Mouse (Mus musculus): ENCODE results near the gene Gm9112. TPM values are rescaled to one million over a fixed set of nuclear protein-coding genes. Genes with fewer than 3 reads are reported as not detected.
"Not testable (repeated sequence)": the region's sequence is repeated elsewhere in the genome, so short reads cannot be mapped to it uniquely, and the experiment has no call there.

The Gm9112 gene
- not detected in 2 replicates for total RNA-seq (2012; rRNA removed)
- not detected in 2 replicates for total RNA-seq (2014; rRNA removed)
- not detected in 2 replicates for polyA plus RNA-seq (2012; ENCODE audit: insufficient read length, low read depth)

- H3K4me3 ChIP-seq (replicated peaks in 1 of 3; ENCODE audit: low read depth in 2 of 3, low read length in 2 of 3, poor library complexity in 1 of 3); H3K9ac ChIP-seq (ENCODE audit: insufficient read depth, low read depth); H3K27me3 ChIP-seq (replicated peaks); H3K36me3 ChIP-seq (replicated peaks in 1 of 2; ENCODE audit: control insufficient read depth in 1 of 2, insufficient read depth in 1 of 2, low read length in 1 of 2); H3K79me2 ChIP-seq (replicated peaks; ENCODE audit: control insufficient read depth, extremely low read depth, insufficient read depth, poor library complexity, severe bottlenecking); H3K4me2 ChIP-seq (ENCODE audit: insufficient read depth, low read depth, poor library complexity, severe bottlenecking); in situ Hi-C loops (cut with MboI; ENCODE audit: low pct_ligation_motif_present, low pct_unique_long_range_greater_than_20kb, low sequenced_read_pairs); H3K9me3 ChIP-seq (replicated peaks; ENCODE audit: low read length); H3K27ac ChIP-seq (ENCODE audit: insufficient read depth, low read depth); H3K4me1 ChIP-seq (ENCODE audit: control insufficient read depth in 1 of 2, insufficient read depth in 2 of 2); dilution Hi-C loops (cut with MboI; ENCODE audit: extremely low pct_ligation_motif_present, extremely low pct_unique_long_range_greater_than_20kb, low sequenced_read_pairs); DNase-seq (ENCODE audit: extremely low read depth): not testable (repeated sequence)
Measured at GRCm38 (mm10) chrX:102707535-102707934, at the start of gene Gm9112, which contains the start of gene Dmrtc1b. Gm9112 (minus strand) TSS chrX:102707635. Dmrtc1b (plus strand) TSS chrX:102707865.

GRCm38 (mm10) chrX:102724226-102724625, 16.8 kb upstream of the Gm9112 start:
- H3K9ac ChIP-seq (ENCODE audit: insufficient read depth, low read depth); H3K9me3 ChIP-seq (replicated peaks; ENCODE audit: low read length); dilution Hi-C loops (cut with MboI; ENCODE audit: extremely low pct_ligation_motif_present, extremely low pct_unique_long_range_greater_than_20kb, low sequenced_read_pairs); H3K27ac ChIP-seq (ENCODE audit: insufficient read depth, low read depth); H3K27me3 ChIP-seq (replicated peaks); H3K36me3 ChIP-seq (replicated peaks in 1 of 2; ENCODE audit: control insufficient read depth in 1 of 2, insufficient read depth in 1 of 2, low read length in 1 of 2); H3K4me1 ChIP-seq (ENCODE audit: control insufficient read depth in 1 of 2, insufficient read depth in 2 of 2); H3K4me3 ChIP-seq (replicated peaks in 1 of 3; ENCODE audit: low read depth in 2 of 3, low read length in 2 of 3, poor library complexity in 1 of 3); in situ Hi-C loops (cut with MboI; ENCODE audit: low pct_ligation_motif_present, low pct_unique_long_range_greater_than_20kb, low sequenced_read_pairs); H3K4me2 ChIP-seq (ENCODE audit: insufficient read depth, low read depth, poor library complexity, severe bottlenecking); DNase-seq (ENCODE audit: extremely low read depth); H3K79me2 ChIP-seq (replicated peaks; ENCODE audit: control insufficient read depth, extremely low read depth, insufficient read depth, poor library complexity, severe bottlenecking): not testable (repeated sequence)

DNA sequence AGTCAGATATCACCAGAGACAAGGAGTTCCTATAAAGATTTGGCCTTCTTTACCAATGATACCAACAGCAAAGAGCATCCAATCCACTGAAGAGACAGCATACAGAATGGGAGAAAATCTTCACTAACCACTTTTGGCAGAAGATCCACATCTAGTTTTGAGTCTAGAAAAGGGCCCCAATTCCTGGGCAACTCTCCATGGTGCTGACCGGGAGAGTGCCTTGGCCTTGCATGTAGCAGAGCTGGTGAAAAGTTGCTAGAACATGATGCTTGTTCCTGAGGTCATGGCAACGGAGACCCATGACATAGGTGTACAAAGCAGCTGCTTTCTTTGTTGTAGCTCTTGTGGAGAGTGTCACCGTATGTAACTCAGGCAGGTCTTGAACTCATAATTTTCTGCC, 6.8 kb downstream of the Gm9112 start:
- dilution Hi-C loops (cut with MboI; ENCODE audit: extremely low pct_ligation_motif_present, extremely low pct_unique_long_range_greater_than_20kb, low sequenced_read_pairs); H3K27me3 ChIP-seq (replicated peaks); H3K4me3 ChIP-seq (replicated peaks in 1 of 3; ENCODE audit: low read depth in 2 of 3, low read length in 2 of 3, poor library complexity in 1 of 3); H3K36me3 ChIP-seq (replicated peaks in 1 of 2; ENCODE audit: control insufficient read depth in 1 of 2, insufficient read depth in 1 of 2, low read length in 1 of 2); H3K79me2 ChIP-seq (replicated peaks; ENCODE audit: control insufficient read depth, extremely low read depth, insufficient read depth, poor library complexity, severe bottlenecking); DNase-seq (ENCODE audit: extremely low read depth); H3K9ac ChIP-seq (ENCODE audit: insufficient read depth, low read depth); H3K9me3 ChIP-seq (replicated peaks; ENCODE audit: low read length); H3K27ac ChIP-seq (ENCODE audit: insufficient read depth, low read depth); H3K4me2 ChIP-seq (ENCODE audit: insufficient read depth, low read depth, poor library complexity, severe bottlenecking); H3K4me1 ChIP-seq (ENCODE audit: control insufficient read depth in 1 of 2, insufficient read depth in 2 of 2); in situ Hi-C loops (cut with MboI; ENCODE audit: low pct_ligation_motif_present, low pct_unique_long_range_greater_than_20kb, low sequenced_read_pairs): not testable (repeated sequence)

DNA sequence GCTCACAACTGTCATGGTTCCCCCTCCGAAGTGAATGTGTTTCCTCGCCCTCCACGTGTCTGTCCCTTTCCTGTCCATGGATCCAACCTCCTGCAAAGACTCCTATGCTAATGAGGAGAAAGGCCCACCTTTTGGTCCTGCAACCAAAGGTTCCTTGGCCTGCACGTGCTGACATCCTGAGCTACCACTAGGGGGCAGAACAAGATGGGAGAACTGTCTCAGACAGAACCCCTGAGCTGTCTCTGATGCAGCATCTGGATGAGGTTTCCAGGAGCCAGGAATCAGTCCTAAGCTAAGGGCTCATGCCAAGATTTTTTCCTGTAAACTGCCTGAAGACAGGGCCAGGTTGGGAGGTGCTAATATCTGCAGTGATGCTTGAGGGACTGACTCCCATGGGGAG, 18.2 kb downstream of the Gm9112 start:
- dilution Hi-C loops (cut with MboI; ENCODE audit: extremely low pct_ligation_motif_present, extremely low pct_unique_long_range_greater_than_20kb, low sequenced_read_pairs): not testable (repeated sequence)

GRCm38 (mm10) chrX:102686872-102687271, 20.6 kb downstream of the Gm9112 start, which contains the start of gene Gm3880:
Gm3880 (minus strand) TSS chrX:102686972.
- H3K9me3 ChIP-seq (replicated peaks; ENCODE audit: low read length); H3K4me2 ChIP-seq (ENCODE audit: insufficient read depth, low read depth, poor library complexity, severe bottlenecking); H3K79me2 ChIP-seq (replicated peaks; ENCODE audit: control insufficient read depth, extremely low read depth, insufficient read depth, poor library complexity, severe bottlenecking); in situ Hi-C loops (cut with MboI; ENCODE audit: low pct_ligation_motif_present, low pct_unique_long_range_greater_than_20kb, low sequenced_read_pairs); H3K4me1 ChIP-seq (ENCODE audit: control insufficient read depth in 1 of 2, insufficient read depth in 2 of 2); H3K4me3 ChIP-seq (replicated peaks in 1 of 3; ENCODE audit: low read depth in 2 of 3, low read length in 2 of 3, poor library complexity in 1 of 3); dilution Hi-C loops (cut with MboI; ENCODE audit: extremely low pct_ligation_motif_present, extremely low pct_unique_long_range_greater_than_20kb, low sequenced_read_pairs); H3K27me3 ChIP-seq (replicated peaks); DNase-seq (ENCODE audit: extremely low read depth); H3K9ac ChIP-seq (ENCODE audit: insufficient read depth, low read depth); H3K36me3 ChIP-seq (replicated peaks in 1 of 2; ENCODE audit: control insufficient read depth in 1 of 2, insufficient read depth in 1 of 2, low read length in 1 of 2); H3K27ac ChIP-seq (ENCODE audit: insufficient read depth, low read depth): not testable (repeated sequence)

More for the DNA sequence above, 18.2 kb downstream of the Gm9112 start:
- H3K36me3 ChIP-seq (replicated peaks in 1 of 2; ENCODE audit: control insufficient read depth in 1 of 2, insufficient read depth in 1 of 2, low read length in 1 of 2); H3K9ac ChIP-seq (ENCODE audit: insufficient read depth, low read depth); H3K27me3 ChIP-seq (replicated peaks); H3K4me1 ChIP-seq (ENCODE audit: control insufficient read depth in 1 of 2, insufficient read depth in 2 of 2); H3K4me3 ChIP-seq (replicated peaks in 1 of 3; ENCODE audit: low read depth in 2 of 3, low read length in 2 of 3, poor library complexity in 1 of 3); H3K27ac ChIP-seq (ENCODE audit: insufficient read depth, low read depth); H3K4me2 ChIP-seq (ENCODE audit: insufficient read depth, low read depth, poor library complexity, severe bottlenecking); H3K9me3 ChIP-seq (replicated peaks; ENCODE audit: low read length); H3K79me2 ChIP-seq (replicated peaks; ENCODE audit: control insufficient read depth, extremely low read depth, insufficient read depth, poor library complexity, severe bottlenecking); in situ Hi-C loops (cut with MboI; ENCODE audit: low pct_ligation_motif_present, low pct_unique_long_range_greater_than_20kb, low sequenced_read_pairs): not testable (repeated sequence)
- peak; percentile 17 for DNase-seq (ENCODE audit: extremely low read depth)
- 0 out of 2 replicates have a peak, but pooled peaks have one; percentile 4 for TF ChIP-seq SMC3 (IDR thresholded peaks at IDR 0.05; ENCODE audit: low read depth, low read length)
- peak; percentile 1 for TF ChIP-seq RAD21 (IDR thresholded peaks at IDR 0.05; ENCODE audit: low read depth, low read length)
- TF ChIP-seq CTCF (conservative IDR thresholded peaks at IDR 0.05 in 1 of 2, IDR thresholded peaks at IDR 0.05 in 1 of 2; ENCODE audit: low read depth in 2 of 2, low read length in 2 of 2): peak in 1 of 2 experiments; percentile 37; a peak in 2 of 4 replicates
- peak; percentile 49; the same call in 1 of the 2 replicates for TF ChIP-seq BHLHE40 (IDR thresholded peaks at IDR 0.05; ENCODE audit: low read depth, low read length)

DNA sequence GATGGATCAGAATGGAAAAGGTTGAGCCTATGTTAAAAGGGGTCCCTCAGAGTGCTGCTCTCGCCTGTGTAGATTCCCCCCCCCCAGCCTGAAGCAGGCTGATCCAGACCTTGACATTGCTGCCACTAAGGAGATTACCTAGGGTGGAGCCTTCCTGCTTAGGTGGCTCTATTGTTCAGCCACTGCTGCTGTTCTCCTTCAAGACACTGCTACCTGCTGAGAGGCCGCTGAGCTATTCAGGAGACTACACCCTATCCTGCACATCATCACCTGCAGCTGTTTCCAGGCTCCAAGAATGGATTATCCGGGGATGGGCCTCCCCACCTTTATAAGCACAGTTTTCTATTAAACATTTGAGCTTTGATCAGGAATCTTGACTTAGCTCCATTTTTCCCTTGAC, 22.7 kb downstream of the Gm9112 start:
- H3K79me2 ChIP-seq (replicated peaks; ENCODE audit: control insufficient read depth, extremely low read depth, insufficient read depth, poor library complexity, severe bottlenecking); H3K36me3 ChIP-seq (replicated peaks in 1 of 2; ENCODE audit: control insufficient read depth in 1 of 2, insufficient read depth in 1 of 2, low read length in 1 of 2); H3K9me3 ChIP-seq (replicated peaks; ENCODE audit: low read length); DNase-seq (ENCODE audit: extremely low read depth); in situ Hi-C loops (cut with MboI; ENCODE audit: low pct_ligation_motif_present, low pct_unique_long_range_greater_than_20kb, low sequenced_read_pairs); H3K27ac ChIP-seq (ENCODE audit: insufficient read depth, low read depth); H3K4me1 ChIP-seq (ENCODE audit: control insufficient read depth in 1 of 2, insufficient read depth in 2 of 2); H3K4me3 ChIP-seq (replicated peaks in 1 of 3; ENCODE audit: low read depth in 2 of 3, low read length in 2 of 3, poor library complexity in 1 of 3); H3K9ac ChIP-seq (ENCODE audit: insufficient read depth, low read depth); H3K4me2 ChIP-seq (ENCODE audit: insufficient read depth, low read depth, poor library complexity, severe bottlenecking); dilution Hi-C loops (cut with MboI; ENCODE audit: extremely low pct_ligation_motif_present, extremely low pct_unique_long_range_greater_than_20kb, low sequenced_read_pairs); H3K27me3 ChIP-seq (replicated peaks): not testable (repeated sequence)

All from CH12.LX (cell line).